Mouse (Mus musculus) CD4-positive, CD25-positive, alpha-beta regulatory T cell (primary cell): Measurements from ENCODE around the gene Crabp2. TPM values are rescaled to one million over a fixed set of nuclear protein-coding genes. Genes with fewer than 3 reads are reported as not detected.

Experiments used
- polyA plus RNA-seq: library from polyadenylated mRNA; unstranded; fragments of 100-300 nt; shearing (Covaris generic); gene quantifications from one replicate; pipeline ENCODE4 v1.2.1, GENCODE M21; 2017

The Crabp2 gene
- not detected for polyA plus RNA-seq

DNA sequence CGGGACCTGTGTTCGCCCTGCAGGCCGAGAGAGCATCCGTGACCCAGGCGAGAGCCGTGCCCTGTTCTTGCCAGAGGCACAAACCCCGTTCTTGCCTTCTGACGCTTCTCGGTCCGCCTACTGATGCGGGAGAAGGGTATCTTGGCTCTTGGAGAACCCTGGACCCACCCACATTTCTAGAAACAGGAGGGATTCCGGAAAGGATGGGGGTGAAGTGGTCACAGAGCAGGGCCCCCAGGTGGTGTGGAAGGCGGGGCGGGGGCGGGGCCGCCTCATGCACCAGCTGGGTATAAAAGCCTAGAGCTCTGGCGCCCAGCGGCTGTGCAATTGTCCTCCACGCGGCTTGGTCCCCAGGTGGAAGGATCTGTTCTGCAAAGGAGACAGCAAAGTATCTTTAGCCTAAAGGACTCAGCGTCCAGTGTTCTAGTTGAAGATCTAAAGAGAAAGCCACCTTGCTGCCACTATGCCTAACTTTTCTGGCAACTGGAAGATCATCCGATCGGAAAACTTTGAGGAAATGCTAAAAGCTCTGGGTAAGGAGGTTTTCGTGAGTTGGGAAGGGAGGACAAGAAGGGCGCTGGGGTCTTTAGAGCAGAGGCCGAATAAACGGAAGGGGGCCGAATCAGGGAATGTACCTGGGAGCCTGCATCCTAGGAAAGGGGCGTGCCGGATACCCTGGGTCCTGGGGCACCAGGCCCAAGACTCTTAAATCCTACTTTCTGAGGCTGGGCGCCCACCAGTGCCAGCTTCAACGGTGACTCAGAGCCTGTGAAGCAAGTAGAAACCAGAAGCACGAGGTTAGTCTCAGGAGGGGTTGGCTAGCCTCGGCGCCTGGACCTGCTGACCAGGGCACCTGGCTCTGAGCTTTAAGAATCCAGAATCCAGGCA, at the start of gene Crabp2:
Gene Crabp2 (plus strand): TSS at position 289 of the 888 bp plus-strand sequence.

DNA sequence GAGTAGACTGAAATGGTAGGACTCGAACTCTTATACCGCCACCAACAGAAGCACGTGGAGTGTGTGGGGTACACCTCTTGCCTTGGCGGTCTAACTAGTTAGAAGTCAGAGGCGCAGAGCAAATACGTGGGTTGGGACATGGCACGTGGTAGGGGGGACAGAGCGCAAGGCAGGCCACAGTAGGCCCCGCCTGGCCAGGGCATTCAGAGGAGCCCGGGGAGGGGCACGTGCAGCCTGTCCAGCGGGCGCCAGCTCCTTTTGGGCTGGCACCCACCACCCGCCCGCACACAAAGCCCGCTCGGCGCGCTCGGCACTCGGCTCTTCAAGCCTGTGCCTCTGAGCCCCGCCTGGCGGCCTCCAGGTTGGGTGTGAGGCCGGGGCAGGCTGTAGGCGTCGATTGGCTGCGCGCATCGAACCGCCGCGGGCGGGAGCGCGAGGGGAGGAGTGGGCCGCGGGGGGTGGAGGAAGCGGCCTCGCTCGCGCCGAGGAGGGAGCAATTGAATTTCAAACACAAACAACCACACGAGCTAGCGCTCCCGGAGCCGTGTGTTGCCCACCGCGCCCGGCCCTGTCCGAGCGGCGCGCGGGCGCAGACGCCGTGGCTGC, 42.5 kb upstream of the Crabp2 start, which contains the start of gene Hdgf:
Gene Hdgf (plus strand): TSS at position 442 of the 606 bp plus-strand sequence.

DNA sequence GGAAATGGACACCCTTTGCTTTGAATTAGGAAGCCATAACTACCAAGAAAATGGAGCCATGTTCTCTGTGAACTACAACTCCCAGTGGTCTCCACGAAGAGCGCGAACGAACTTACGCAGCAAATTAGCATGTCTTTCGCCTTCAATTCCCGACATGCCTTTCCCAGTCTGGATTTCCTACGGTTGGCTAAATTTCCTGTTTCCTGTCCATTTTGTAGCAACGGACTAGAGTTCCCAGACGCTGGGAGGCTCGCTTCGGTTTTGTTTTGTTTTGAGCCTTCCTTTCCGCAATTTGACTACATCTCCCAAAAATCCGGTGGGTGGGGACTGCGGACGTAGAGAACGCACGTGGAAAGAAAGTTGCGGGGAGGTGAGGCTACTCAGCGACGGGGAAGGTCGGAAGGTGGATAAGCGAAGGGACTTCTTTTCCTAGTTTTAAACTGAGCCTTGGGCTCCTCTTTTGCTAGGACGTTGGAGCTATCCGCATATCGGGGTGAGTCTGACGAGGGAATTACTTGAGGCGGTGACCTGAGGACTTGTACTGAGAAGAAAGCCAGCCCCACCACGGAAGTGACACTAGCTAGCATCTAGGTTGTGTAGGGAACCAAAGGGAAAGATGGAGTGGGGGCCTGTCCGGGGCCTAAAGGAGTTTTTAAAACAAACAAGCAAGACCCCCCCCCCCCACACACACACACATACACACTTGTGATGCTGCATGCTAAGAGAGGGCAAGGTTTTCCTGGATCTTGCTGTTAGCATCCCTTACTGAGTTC, 28.9 kb upstream of the Crabp2 start, which contains the start of gene Mrpl24:
Gene Mrpl24 (plus strand): TSS at position 171 of the 773 bp plus-strand sequence.

DNA sequence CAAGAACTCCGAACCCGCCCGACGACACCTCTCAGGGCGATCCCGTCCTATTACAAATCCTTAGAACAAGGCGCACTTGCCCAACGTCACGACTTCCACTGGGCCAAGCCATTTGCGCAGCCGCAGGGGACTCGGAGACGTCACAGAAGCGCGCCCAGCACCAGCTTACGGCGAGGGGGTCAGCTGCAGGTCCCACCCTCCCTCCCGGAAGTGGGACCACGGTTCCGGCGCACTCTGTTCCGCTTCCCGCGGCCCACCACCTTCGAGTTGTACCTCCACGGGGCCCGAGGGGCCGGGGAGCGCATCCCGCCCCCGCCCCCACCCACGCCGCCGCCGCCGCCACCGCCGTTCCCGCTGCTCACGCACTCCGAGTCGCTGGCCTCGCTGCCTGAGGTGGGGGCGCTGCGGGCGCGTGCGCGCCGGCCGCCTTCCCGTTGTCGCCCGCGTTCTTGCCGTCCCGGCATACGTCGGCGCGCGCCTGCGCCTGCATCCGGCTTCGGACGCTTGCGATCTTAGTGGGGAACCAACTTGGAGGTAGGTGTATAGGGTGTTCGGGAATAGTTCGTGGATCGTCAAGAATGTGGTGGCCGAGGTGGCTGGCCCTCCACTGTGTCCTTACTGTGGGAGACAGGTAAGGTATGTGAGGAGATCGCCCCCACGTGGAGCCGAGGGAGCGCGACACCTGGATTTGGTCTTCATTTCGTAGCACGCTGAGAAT, 18.2 kb upstream of the Crabp2 start, which contains the start of the genes Isg20l2 and Rrnad1:
Gene Isg20l2 (plus strand): TSS at position 237 of the 718 bp plus-strand sequence.
Gene Rrnad1 (minus strand): TSS at position 640 of the 718 bp plus-strand sequence.

DNA sequence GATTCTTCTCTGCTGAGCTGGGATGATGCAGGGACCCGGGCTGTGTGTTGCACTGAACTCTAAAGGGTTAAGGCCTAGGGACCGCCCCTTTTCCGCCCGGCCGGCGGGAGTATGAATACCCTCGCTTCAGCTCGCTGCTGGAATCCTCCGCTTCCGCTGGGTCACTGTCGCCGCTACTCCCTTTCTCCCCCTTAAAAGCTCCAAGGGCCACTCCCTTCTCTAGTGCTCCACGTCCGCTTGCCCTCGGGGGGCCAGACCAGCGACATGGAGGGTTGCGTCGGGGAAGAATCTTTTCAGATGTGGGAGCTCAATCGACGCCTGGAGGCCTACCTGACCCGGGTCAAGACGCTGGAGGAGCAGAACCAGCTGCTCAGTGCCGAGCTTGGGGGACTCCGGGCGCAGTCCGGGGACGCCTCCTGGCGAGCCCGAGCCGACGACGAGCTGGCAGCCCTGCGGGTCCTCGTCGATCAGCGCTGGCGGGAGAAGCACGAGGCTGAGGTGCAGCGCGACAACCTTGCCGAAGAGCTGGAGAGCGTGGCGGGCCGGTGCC, 22.5 kb downstream of the Crabp2 start, which contains the start of gene Nes:
Gene Nes (plus strand): TSS at position 140 of the 550 bp plus-strand sequence.

DNA sequence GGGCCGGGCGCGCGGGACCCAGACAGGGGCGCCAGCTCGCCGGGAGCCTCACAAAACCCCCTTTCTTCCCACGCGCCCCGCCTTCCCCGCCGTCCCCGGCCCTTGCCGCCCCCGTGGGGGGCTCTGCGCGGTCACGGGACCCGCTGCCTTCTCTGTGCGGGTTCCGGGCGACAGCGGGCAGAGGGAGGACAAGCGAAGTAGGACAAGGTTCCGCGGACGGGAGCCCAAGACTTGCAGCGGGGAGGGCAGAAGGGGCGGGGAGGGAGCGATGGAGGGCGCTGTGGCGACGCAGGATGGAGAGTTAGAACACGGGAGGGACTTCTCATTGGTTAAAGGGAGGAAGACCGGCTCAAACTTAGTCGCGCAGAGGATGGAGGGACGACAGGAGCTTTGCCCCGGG, 51.7 kb downstream of the Crabp2 start, which contains the start of gene Bcan:
Gene Bcan (minus strand): TSS at position 50 of the 400 bp plus-strand sequence.

Other genes starting within 250 kb of the Crabp2 start
- 0.31 TPM for gene Lrrc71, start 200.0 kb upstream of the Crabp2 start, polyA plus RNA-seq
- 0.51 TPM for gene Ntrk1, start 153.5 kb upstream of the Crabp2 start, polyA plus RNA-seq
- gene Insrr, start 151.7 kb upstream of the Crabp2 start, polyA plus RNA-seq = 0.25 TPM
- 74.7 TPM for gene Pear1, start 124.4 kb upstream of the Crabp2 start, polyA plus RNA-seq
- 256 TPM for gene Sh2d2a, start 101.9 kb upstream of the Crabp2 start, polyA plus RNA-seq
- gene Prcc, start 63.1 kb upstream of the Crabp2 start, polyA plus RNA-seq = 20.5 TPM
- 165 TPM for gene Hdgf, start 42.3 kb upstream of the Crabp2 start, polyA plus RNA-seq
- 127 TPM for gene Mrpl24, start 29.2 kb upstream of the Crabp2 start, polyA plus RNA-seq
- gene Isg20l2, start 18.4 kb upstream of the Crabp2 start, polyA plus RNA-seq = 32.6 TPM
- 29.8 TPM for gene Rrnad1, start 17.9 kb upstream of the Crabp2 start, polyA plus RNA-seq
- gene Nes, start 22.4 kb downstream of the Crabp2 start, polyA plus RNA-seq = 0.16 TPM
- gene Bcan, start 51.6 kb downstream of the Crabp2 start, polyA plus RNA-seq = not detected
- gene Hapln2, start 78.9 kb downstream of the Crabp2 start, polyA plus RNA-seq = 0.13 TPM
- 30.2 TPM for gene Gpatch4, start 94.4 kb downstream of the Crabp2 start, polyA plus RNA-seq
- 92.3 TPM for gene Naxe, start 109.8 kb downstream of the Crabp2 start, polyA plus RNA-seq
- not detected for gene Ttc24, start 129.6 kb downstream of the Crabp2 start, polyA plus RNA-seq
- gene Iqgap3, start 133.3 kb downstream of the Crabp2 start, polyA plus RNA-seq = 0.38 TPM
- 112 TPM for gene Mef2d, start 193.7 kb downstream of the Crabp2 start, polyA plus RNA-seq